Mouse (Mus musculus): Measurements from ENCODE around the gene Hist1h1d. TPM values are rescaled to one million over a fixed set of nuclear protein-coding genes. Genes with fewer than 3 reads are reported as not detected.

The Hist1h1d gene
- polyA plus RNA-seq, 2 experiments: 0.61 to 0.62 TPM

DNA sequence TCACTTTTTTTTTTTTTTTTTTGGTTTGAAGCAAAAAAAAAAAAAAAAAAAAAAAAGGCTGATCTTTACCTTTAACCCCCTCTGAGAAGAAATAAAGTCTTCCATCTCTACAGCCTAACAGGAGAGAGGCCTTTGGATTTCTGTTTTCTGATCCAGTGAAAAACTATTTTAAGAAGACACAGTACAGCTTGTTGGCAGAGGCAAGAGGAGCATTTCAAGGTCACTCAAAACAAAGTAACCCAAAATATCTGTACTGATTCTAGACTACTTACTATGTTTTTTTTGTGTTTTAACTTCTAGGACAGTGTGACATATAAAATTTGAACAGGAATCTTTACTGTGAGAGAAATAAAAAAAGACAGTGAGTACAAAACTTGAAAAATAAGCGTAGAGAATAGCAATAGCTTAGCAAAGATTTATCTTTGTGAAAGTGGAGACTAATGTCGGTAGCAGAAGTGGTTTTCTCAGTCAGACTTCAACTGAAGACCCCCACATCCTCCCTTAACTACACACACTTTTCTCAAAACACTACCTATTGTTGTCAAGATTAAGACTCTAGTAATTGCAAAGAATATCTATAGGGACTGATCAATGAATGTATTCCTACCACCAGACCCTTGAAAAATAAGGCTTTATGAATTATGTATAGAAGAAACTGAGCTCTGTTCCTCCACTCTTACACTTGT, 23.4 kb upstream of the Hist1h1d start:
- Histone ChIP-seq H3K4me1 (ENCODE audit: control insufficient read depth, insufficient read depth, low read length) (peaks cover 22% of the 10 kb centered on the region), H3K9me3 (ENCODE audit: control insufficient read depth, low read length) (no peaks in the 10 kb centered on the region), H3K4me3 (replicated peaks; ENCODE audit: low read length) (peak overlapping the region; percentile 55), H3K4me2 (replicated peaks; ENCODE audit: low read depth, low read length, severe bottlenecking) (peak overlapping the region; percentile 49), H3K9ac (ENCODE audit: low read depth, low read length, severe bottlenecking) (peak overlapping the region; percentile 76), H3K36me3 (ENCODE audit: control insufficient read depth, insufficient read depth, low read length) (no peaks in the 10 kb centered on the region), H3K27ac (replicated peaks; ENCODE audit: low read depth, low read length) (peak overlapping the region; percentile 99), H3K27me3 (ENCODE audit: control insufficient read depth, insufficient read depth, low read length) (no peaks in the 10 kb centered on the region)
- no peak for DNase-seq (ENCODE audit: low spot score)
- WGBS: 27% methylated on average over 2 of the region's 2 CpGs
- no peak for ATAC-seq (ENCODE audit: low FRiP score, low read depth)
- no peak for TF ChIP-seq POLR2A (IDR thresholded peaks at IDR 0.05; ENCODE audit: borderline replicate concordance, extremely low read depth, insufficient read depth, insufficient read length)

DNA sequence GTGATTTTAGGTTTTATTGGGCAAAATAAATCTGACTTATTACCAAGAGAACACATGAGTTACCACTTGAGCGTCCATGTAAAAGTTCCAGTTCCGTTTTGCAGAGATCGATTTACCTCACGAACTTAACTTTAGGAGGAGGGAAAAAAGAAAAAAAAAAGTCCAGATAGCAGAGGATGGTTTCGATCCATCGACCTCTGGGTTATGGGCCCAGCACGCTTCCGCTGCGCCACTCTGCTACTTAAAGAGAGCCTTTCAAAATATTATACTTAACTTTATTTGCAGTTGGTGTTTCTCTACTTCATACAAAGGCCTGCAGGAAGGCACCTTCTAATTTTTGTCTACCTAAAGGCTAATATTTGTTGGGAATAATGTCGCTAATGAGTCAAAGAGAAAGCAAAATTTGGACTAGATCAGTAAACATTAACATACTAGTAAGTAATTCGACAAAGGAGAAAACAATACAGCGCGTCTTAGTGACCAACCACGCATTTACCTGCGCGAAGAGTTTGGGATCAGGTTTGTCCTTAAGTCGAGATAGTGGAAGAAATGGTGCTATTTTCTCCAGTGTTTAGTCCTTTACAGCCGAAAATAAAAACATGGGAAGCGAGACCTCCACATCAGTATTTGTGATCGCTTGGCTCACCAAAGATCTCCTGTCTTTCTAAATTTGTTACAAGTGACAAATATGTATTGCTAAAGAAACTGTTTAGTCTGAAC, 22.7 kb upstream of the Hist1h1d start:
- no peaks in the 10 kb centered on the region for H3K27me3 ChIP-seq (ENCODE audit: control insufficient read depth, insufficient read depth, low read length)
- peak overlapping the region; percentile 99 for H3K27ac ChIP-seq (replicated peaks; ENCODE audit: low read depth, low read length)
- under 1% methylated on average over 20 of the region's 20 CpGs for WGBS
- peak overlapping the region; percentile 49 for H3K4me2 ChIP-seq (replicated peaks; ENCODE audit: low read depth, low read length, severe bottlenecking)
- ATAC-seq (ENCODE audit: low FRiP score, low read depth) (peak; percentile 1; the same call in 1 of the 2 replicates), DNase-seq (ENCODE audit: low spot score) (peak; percentile 76)
- H3K4me1 ChIP-seq (ENCODE audit: control insufficient read depth, insufficient read depth, low read length): peaks cover 22% of the 10 kb centered on the region
- no peaks in the 10 kb centered on the region for H3K9me3 ChIP-seq (ENCODE audit: control insufficient read depth, low read length)
- no peaks in the 10 kb centered on the region for H3K36me3 ChIP-seq (ENCODE audit: control insufficient read depth, insufficient read depth, low read length)
- peak overlapping the region; percentile 55 for H3K4me3 ChIP-seq (replicated peaks; ENCODE audit: low read length)
- peak overlapping the region; percentile 76 for H3K9ac ChIP-seq (ENCODE audit: low read depth, low read length, severe bottlenecking)
- no peak for TF ChIP-seq POLR2A (IDR thresholded peaks at IDR 0.05; ENCODE audit: borderline replicate concordance, extremely low read depth, insufficient read depth, insufficient read length)

DNA sequence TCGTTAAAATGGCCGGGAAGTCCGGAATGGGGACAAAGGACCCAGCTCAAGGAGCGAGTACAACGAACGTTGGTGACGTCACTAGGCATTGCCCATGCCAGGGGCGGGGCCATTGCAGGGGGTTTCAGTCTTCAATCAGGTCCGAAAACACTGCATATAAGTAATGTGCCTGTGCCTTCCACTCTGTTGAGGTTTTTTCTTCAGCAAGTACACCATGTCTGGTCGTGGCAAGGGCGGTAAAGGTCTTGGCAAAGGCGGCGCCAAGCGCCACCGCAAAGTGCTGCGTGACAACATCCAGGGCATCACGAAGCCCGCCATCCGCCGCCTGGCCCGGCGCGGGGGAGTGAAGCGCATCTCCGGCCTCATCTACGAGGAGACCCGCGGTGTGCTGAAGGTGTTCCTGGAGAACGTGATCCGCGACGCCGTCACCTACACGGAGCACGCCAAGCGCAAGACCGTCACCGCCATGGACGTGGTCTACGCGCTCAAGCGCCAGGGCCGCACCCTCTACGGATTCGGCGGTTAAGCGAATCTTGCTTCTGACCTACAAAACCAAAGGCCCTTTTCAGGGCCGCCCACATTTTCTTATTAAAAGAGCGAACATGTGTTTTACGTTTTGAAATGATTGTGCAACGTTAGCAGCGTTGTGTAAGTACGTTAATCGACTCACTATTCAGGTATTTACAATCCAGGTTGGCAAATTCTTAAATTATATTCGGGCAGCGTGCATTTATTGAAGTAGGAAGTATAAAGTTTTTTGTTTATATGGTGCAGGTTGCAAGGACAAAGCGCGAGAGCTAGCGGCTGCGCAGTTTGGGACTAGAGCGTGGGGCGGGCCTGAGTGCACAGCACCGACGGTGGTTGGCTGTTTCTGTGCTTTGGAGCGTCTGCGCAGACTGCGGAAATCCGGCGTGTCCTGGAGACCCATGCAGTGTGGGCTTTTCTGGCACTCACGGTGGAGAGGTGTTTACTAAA, 21.9 kb upstream of the Hist1h1d start, which contains the start of gene Hist1h4h:
TSS of gene Hist1h4h (plus strand) at position 150 of the 975 bp plus-strand sequence.
- H3K36me3 ChIP-seq (ENCODE audit: control insufficient read depth, insufficient read depth, low read length): no peaks in the 10 kb centered on the region
- H3K4me2 ChIP-seq (replicated peaks; ENCODE audit: low read depth, low read length, severe bottlenecking): peak within 1 kb of the TSS; percentile 49
- TF ChIP-seq POLR2A (IDR thresholded peaks at IDR 0.05; ENCODE audit: borderline replicate concordance, extremely low read depth, insufficient read depth, insufficient read length): peak; percentile 98; the same call in 1 of the 2 replicates
- H3K9ac ChIP-seq (ENCODE audit: low read depth, low read length, severe bottlenecking): peak within 1 kb of the TSS; percentile 76
- DNase-seq (ENCODE audit: low spot score): peak; percentile 99
- ATAC-seq (ENCODE audit: low FRiP score, low read depth): peak; percentile 74
- WGBS: under 1% methylated on average over 50 of the region's 70 CpGs
- no peaks in the 10 kb centered on the region for H3K27me3 ChIP-seq (ENCODE audit: control insufficient read depth, insufficient read depth, low read length)
- no peaks in the 10 kb centered on the region for H3K9me3 ChIP-seq (ENCODE audit: control insufficient read depth, low read length)
- peak within 1 kb of the TSS; percentile 55 for H3K4me3 ChIP-seq (replicated peaks; ENCODE audit: low read length)
- H3K27ac ChIP-seq (replicated peaks; ENCODE audit: low read depth, low read length): peak within 1 kb of the TSS; percentile 99
- H3K4me1 ChIP-seq (ENCODE audit: control insufficient read depth, insufficient read depth, low read length): peaks cover 24% of the 10 kb centered on the region

GRCm38 (mm10) chr13:23532262-23533075, 20.6 kb upstream of the Hist1h1d start:
- ATAC-seq (ENCODE audit: low FRiP score, low read depth) (no peak), DNase-seq (ENCODE audit: low spot score) (no peak)
- H3K27me3 ChIP-seq (ENCODE audit: control insufficient read depth, insufficient read depth, low read length): no peaks in the 10 kb centered on the region
- no peaks in the 10 kb centered on the region for H3K36me3 ChIP-seq (ENCODE audit: control insufficient read depth, insufficient read depth, low read length)
- H3K9ac ChIP-seq (ENCODE audit: low read depth, low read length, severe bottlenecking): peak overlapping the region; percentile 76
- no peaks in the 10 kb centered on the region for H3K9me3 ChIP-seq (ENCODE audit: control insufficient read depth, low read length)
- H3K27ac ChIP-seq (replicated peaks; ENCODE audit: low read depth, low read length): peak overlapping the region; percentile 99
- peak overlapping the region; percentile 49 for H3K4me2 ChIP-seq (replicated peaks; ENCODE audit: low read depth, low read length, severe bottlenecking)
- H3K4me3 ChIP-seq (replicated peaks; ENCODE audit: low read length): peak overlapping the region; percentile 55
- H3K4me1 ChIP-seq (ENCODE audit: control insufficient read depth, insufficient read depth, low read length): peaks cover 29% of the 10 kb centered on the region
- no peak for TF ChIP-seq POLR2A (IDR thresholded peaks at IDR 0.05; ENCODE audit: borderline replicate concordance, extremely low read depth, insufficient read depth, insufficient read length)
- 18% methylated on average over 9 of the region's 9 CpGs for WGBS
